Mouse (Mus musculus): ENCODE measurements at regions not wholly inside any gene's neighbourhood (a gene's known extent, or its start where the extent isn't known, plus 50 kb on each side); places are given as distances from the start of the nearest gene placed in this dataset.

DNA sequence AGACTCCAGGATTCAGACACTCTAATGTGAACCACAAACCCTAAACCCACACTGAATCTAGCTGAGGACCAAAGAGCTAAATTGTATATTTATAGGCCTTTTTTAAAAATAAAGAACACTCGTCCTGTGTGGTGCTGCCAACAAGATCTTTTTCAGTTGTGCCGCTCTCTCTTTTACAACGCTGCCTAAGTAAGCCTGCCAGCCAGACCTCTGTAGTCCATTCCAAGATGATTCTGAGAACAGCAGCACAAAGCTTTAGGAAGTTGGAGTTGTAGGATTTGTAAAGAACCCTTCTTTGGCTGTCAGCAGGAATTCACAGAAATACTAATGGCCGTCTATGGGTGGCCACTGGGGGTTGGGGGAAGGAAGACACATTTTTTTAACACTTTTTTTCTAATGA lies 123.6 kb upstream of the Car8 start:
- no peak for TF ChIP-seq EP300 (optimal IDR thresholded peaks at IDR 0.05)
- TF ChIP-seq CTCF (IDR thresholded peaks at IDR 0.05; ENCODE audit: low read depth), result no peak

Data from stomach, postnatal 0 days (tissue).